Mouse (Mus musculus): ENCODE measurements around the gene Crip1. TPM values are rescaled to one million over a fixed set of nuclear protein-coding genes. Genes with fewer than 3 reads are reported as not detected.

The Crip1 gene
- polyA plus RNA-seq, 1 experiment from 2014 or later = 30.6 TPM

GRCm38 (mm10) chr12:113151046-113151445 is 4.9 kb downstream of the Crip1 start:
- Histone ChIP-seq H3K27me3 (replicated peaks; ENCODE audit: control insufficient read depth, insufficient read depth, low read length) (peaks cover 2% of the 10 kb centered on the region; the same call in 1 of the 2 replicates), H3K36me3 (ENCODE audit: control insufficient read depth, insufficient read depth) (no peaks in the 10 kb centered on the region), H3K27ac (ENCODE audit: low read length) (no peak overlapping the region), H3K4me2 (ENCODE audit: low read length) (no peak overlapping the region), H3K9me3 (ENCODE audit: control insufficient read depth, low read length) (no peaks in the 10 kb centered on the region), H3K9ac (replicated peaks; ENCODE audit: low read depth, low read length) (no peak overlapping the region), H3K4me3 (replicated peaks; ENCODE audit: low read length) (no peak overlapping the region), H3K4me1 (replicated peaks; ENCODE audit: control insufficient read depth, insufficient read depth, low read length) (peaks cover 20% of the 10 kb centered on the region)
- ATAC-seq = no peak
- WGBS = 84% methylated on average over 8 of the region's 8 CpGs

DNA sequence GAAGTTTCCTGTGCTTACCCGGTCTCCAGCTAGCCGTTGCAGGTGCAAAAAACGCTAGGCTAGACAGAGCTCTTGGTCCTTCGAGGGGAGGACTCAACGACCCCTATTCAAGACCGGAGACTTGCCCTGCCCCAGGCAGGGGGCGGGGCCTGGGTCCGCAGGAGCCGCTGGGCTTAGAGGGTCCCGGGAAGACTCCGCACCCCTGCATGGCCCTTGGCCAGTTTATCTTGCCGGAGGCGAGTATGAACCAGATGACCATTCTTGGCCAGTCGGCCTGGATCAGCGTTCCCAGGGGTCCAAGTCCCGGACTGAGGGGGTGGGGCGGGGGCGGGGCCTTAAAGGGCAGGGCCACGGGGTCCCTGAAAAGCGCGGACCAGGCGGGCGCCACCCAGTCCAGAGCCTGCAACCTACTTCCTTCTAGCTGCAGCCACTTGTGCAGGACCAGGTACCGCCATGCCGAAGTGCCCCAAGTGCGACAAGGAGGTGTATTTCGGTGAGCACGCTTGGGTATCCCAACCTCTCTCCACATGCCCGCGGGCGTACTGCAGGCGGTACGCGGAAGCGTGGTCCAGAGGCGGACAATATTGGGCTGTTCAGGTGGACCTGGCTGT is 5.7 kb downstream of the Crip1 start:
- H3K4me1 ChIP-seq (replicated peaks; ENCODE audit: control insufficient read depth, insufficient read depth, low read length) = peaks cover 20% of the 10 kb centered on the region
- peak overlapping the region; percentile 56 for H3K4me2 ChIP-seq (ENCODE audit: low read length)
- ATAC-seq = no peak
- WGBS = under 1% methylated on average over 36 of the region's 36 CpGs
- peak overlapping the region; percentile 41 for H3K4me3 ChIP-seq (replicated peaks; ENCODE audit: low read length)
- H3K9ac ChIP-seq (replicated peaks; ENCODE audit: low read depth, low read length) = peak overlapping the region; percentile 7
- peaks cover 2% of the 10 kb centered on the region; the same call in 1 of the 2 replicates for H3K27me3 ChIP-seq (replicated peaks; ENCODE audit: control insufficient read depth, insufficient read depth, low read length)
- no peak overlapping the region for H3K27ac ChIP-seq (ENCODE audit: low read length)
- no peaks in the 10 kb centered on the region for H3K36me3 ChIP-seq (ENCODE audit: control insufficient read depth, insufficient read depth)
- no peaks in the 10 kb centered on the region for H3K9me3 ChIP-seq (ENCODE audit: control insufficient read depth, low read length)

GRCm38 (mm10) chr12:113152272-113152661 is 6.2 kb downstream of the Crip1 start:
- ATAC-seq = no peak
- Histone ChIP-seq H3K9ac (replicated peaks; ENCODE audit: low read depth, low read length) (peak overlapping the region; percentile 7), H3K27me3 (replicated peaks; ENCODE audit: control insufficient read depth, insufficient read depth, low read length) (peaks cover 2% of the 10 kb centered on the region; the same call in 1 of the 2 replicates), H3K4me1 (replicated peaks; ENCODE audit: control insufficient read depth, insufficient read depth, low read length) (peaks cover 25% of the 10 kb centered on the region), H3K36me3 (ENCODE audit: control insufficient read depth, insufficient read depth) (no peaks in the 10 kb centered on the region), H3K9me3 (ENCODE audit: control insufficient read depth, low read length) (no peaks in the 10 kb centered on the region), H3K4me2 (ENCODE audit: low read length) (peak overlapping the region; percentile 56), H3K27ac (ENCODE audit: low read length) (no peak overlapping the region), H3K4me3 (replicated peaks; ENCODE audit: low read length) (peak overlapping the region; percentile 41)
- 31% methylated on average over 19 of the region's 19 CpGs for WGBS

DNA sequence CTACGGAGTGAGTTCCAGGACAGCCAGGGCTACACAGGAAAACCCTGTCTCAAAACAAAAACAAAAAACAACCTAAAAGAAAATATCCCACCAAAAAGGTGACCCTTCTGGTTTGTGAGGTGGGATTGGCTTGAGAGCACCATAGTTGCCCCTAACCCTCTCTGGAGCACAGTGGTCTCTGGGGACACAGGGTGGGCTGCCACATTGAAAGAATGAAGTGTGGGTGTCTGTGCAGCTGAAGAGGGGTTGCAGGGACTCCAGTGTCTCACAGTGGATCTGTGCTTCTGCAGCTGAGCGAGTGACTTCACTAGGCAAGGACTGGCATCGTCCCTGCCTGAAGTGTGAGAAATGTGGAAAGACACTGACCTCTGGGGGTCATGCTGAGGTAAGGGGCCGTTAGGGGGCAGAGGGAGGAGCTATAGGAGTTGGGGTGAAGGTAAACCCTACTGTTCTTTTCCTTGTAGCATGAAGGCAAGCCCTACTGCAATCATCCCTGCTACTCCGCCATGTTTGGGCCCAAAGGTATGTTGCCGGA is 6.9 kb downstream of the Crip1 start:
- Histone ChIP-seq H3K36me3 (ENCODE audit: control insufficient read depth, insufficient read depth) (no peaks in the 10 kb centered on the region), H3K9me3 (ENCODE audit: control insufficient read depth, low read length) (no peaks in the 10 kb centered on the region), H3K27me3 (replicated peaks; ENCODE audit: control insufficient read depth, insufficient read depth, low read length) (peaks cover 2% of the 10 kb centered on the region; the same call in 1 of the 2 replicates), H3K4me1 (replicated peaks; ENCODE audit: control insufficient read depth, insufficient read depth, low read length) (peaks cover 25% of the 10 kb centered on the region), H3K4me3 (replicated peaks; ENCODE audit: low read length) (no peak overlapping the region), H3K27ac (ENCODE audit: low read length) (no peak overlapping the region), H3K9ac (replicated peaks; ENCODE audit: low read depth, low read length) (no peak overlapping the region), H3K4me2 (ENCODE audit: low read length) (no peak overlapping the region)
- no peak for ATAC-seq
- 82% methylated on average over 6 of the region's 6 CpGs for WGBS

DNA sequence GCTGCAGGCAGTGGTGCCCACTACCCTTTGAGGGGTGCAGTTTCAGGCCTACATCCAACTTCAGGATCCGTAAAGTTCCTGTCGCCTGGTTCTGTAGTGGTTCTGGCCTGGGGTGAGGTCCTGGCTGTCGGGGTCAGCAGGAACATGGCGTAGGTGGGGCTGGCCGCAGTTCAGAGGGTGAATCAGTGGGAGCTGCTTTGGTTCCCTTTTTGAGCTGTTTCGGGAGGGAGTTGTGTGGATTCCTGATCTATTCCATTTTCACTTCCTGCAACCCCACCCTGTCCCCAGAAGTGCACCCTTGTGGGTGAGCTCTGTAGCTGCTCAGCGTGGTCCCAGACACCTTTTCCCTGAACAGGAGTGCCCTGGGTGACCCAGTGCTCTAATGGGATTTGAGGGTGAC is 7.9 kb downstream of the Crip1 start:
- H3K27me3 ChIP-seq (replicated peaks; ENCODE audit: control insufficient read depth, insufficient read depth, low read length) = peaks cover 2% of the 10 kb centered on the region; the same call in 1 of the 2 replicates
- H3K9ac ChIP-seq (replicated peaks; ENCODE audit: low read depth, low read length) = no peak overlapping the region
- WGBS = 97% methylated on average over 7 of the region's 7 CpGs
- no peak overlapping the region for H3K4me2 ChIP-seq (ENCODE audit: low read length)
- H3K4me1 ChIP-seq (replicated peaks; ENCODE audit: control insufficient read depth, insufficient read depth, low read length) = peaks cover 25% of the 10 kb centered on the region
- H3K4me3 ChIP-seq (replicated peaks; ENCODE audit: low read length) = no peak overlapping the region
- ATAC-seq = no peak
- H3K27ac ChIP-seq (ENCODE audit: low read length) = no peak overlapping the region
- no peaks in the 10 kb centered on the region for H3K36me3 ChIP-seq (ENCODE audit: control insufficient read depth, insufficient read depth)
- no peaks in the 10 kb centered on the region for H3K9me3 ChIP-seq (ENCODE audit: control insufficient read depth, low read length)

GRCm38 (mm10) chr12:113154747-113155075 is 8.6 kb downstream of the Crip1 start:
- ATAC-seq = no peak
- no peak overlapping the region for H3K27ac ChIP-seq (ENCODE audit: low read length)
- H3K4me2 ChIP-seq (ENCODE audit: low read length) = peak overlapping the region; percentile 88
- no peaks in the 10 kb centered on the region for H3K36me3 ChIP-seq (ENCODE audit: control insufficient read depth, insufficient read depth)
- H3K4me1 ChIP-seq (replicated peaks; ENCODE audit: control insufficient read depth, insufficient read depth, low read length) = peaks cover 25% of the 10 kb centered on the region
- WGBS = 88% methylated on average over 6 of the region's 6 CpGs
- no peaks in the 10 kb centered on the region for H3K9me3 ChIP-seq (ENCODE audit: control insufficient read depth, low read length)
- peak overlapping the region; percentile 46; the same call in 1 of the 2 replicates for H3K4me3 ChIP-seq (replicated peaks; ENCODE audit: low read length)
- no peak overlapping the region; the same call in 1 of the 2 replicates for H3K9ac ChIP-seq (replicated peaks; ENCODE audit: low read depth, low read length)
- H3K27me3 ChIP-seq (replicated peaks; ENCODE audit: control insufficient read depth, insufficient read depth, low read length) = peaks cover 2% of the 10 kb centered on the region; the same call in 1 of the 2 replicates

- Histone ChIP-seq H3K9me3 (ENCODE audit: control insufficient read depth, low read length) (no peaks in the 10 kb centered on the region), H3K36me3 (ENCODE audit: control insufficient read depth, insufficient read depth) (no peaks in the 10 kb centered on the region), H3K4me2 (ENCODE audit: low read length) (peak overlapping the region; percentile 88), H3K4me3 (replicated peaks; ENCODE audit: low read length) (peak overlapping the region; percentile 46), H3K27ac (ENCODE audit: low read length) (peak overlapping the region; percentile 62), H3K9ac (replicated peaks; ENCODE audit: low read depth, low read length) (peak overlapping the region; percentile 63), H3K4me1 (replicated peaks; ENCODE audit: control insufficient read depth, insufficient read depth, low read length) (peaks cover 25% of the 10 kb centered on the region), H3K27me3 (replicated peaks; ENCODE audit: control insufficient read depth, insufficient read depth, low read length) (peaks cover 2% of the 10 kb centered on the region; the same call in 1 of the 2 replicates)
- ATAC-seq = no peak; the same call in 1 of the 2 replicates
- WGBS = 4% methylated on average over 32 of the region's 32 CpGs
Measured at GRCm38 (mm10) chr12:113155076-113155771, 9.1 kb downstream of the Crip1 start.

DNA sequence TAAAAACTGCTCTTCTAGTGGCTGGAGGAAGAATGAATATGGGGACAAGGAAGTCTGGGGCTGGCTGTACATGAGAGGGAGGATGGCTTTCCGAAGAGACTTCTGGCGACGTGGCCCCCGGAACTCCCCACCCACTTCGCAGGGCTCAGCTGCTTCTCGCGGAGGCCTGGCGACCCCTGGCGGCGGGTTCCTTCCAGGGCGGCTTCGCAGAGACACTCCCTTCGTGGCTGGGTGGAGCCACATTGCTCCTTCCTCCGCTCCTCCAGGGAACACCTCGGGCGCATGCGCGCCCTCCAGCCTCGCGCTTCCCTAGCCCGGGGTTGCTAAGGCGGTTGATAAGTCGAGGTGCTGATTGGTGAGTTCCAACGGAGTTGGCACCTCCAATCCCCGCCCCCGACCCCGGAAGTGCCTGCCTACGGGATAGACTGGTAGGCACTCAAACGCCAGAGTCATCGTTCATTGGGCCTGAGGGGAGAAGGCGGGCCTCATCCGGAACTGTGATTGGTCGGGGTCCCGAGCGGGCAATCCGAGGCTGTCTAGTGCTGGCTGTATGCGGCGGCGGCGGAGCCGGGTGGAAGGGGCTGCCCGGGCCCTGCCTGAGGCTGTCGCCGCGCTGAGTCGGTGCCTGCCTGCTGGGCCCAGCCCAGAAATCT is 9.9 kb downstream of the Crip1 start, which contains the start of gene Tedc1:
Tedc1 (plus strand) TSS at position 535 of the 653 bp plus-strand sequence.
- no peaks in the 10 kb centered on the region; the same call in 1 of the 2 replicates for H3K27me3 ChIP-seq (replicated peaks; ENCODE audit: control insufficient read depth, insufficient read depth, low read length)
- H3K9me3 ChIP-seq (ENCODE audit: control insufficient read depth, low read length) = no peaks in the 10 kb centered on the region
- peak; percentile 97 for ATAC-seq
- peak within 1 kb of the TSS; percentile 63 for H3K9ac ChIP-seq (replicated peaks; ENCODE audit: low read depth, low read length)
- under 1% methylated on average over 46 of the region's 46 CpGs for WGBS
- peaks cover 25% of the 10 kb centered on the region for H3K4me1 ChIP-seq (replicated peaks; ENCODE audit: control insufficient read depth, insufficient read depth, low read length)
- peak within 1 kb of the TSS; percentile 62 for H3K27ac ChIP-seq (ENCODE audit: low read length)
- H3K4me2 ChIP-seq (ENCODE audit: low read length) = peak within 1 kb of the TSS; percentile 89
- peak within 1 kb of the TSS; percentile 73 for H3K4me3 ChIP-seq (replicated peaks; ENCODE audit: low read length)
- no peaks in the 10 kb centered on the region for H3K36me3 ChIP-seq (ENCODE audit: control insufficient read depth, insufficient read depth)

GRCm38 (mm10) chr12:113156540-113156929 is 10.4 kb downstream of the Crip1 start:
- H3K36me3 ChIP-seq (ENCODE audit: control insufficient read depth, insufficient read depth) = no peaks in the 10 kb centered on the region
- WGBS = under 1% methylated on average over 23 of the region's 23 CpGs
- peak overlapping the region; percentile 73 for H3K4me3 ChIP-seq (replicated peaks; ENCODE audit: low read length)
- peaks cover 24% of the 10 kb centered on the region for H3K4me1 ChIP-seq (replicated peaks; ENCODE audit: control insufficient read depth, insufficient read depth, low read length)
- H3K4me2 ChIP-seq (ENCODE audit: low read length) = peak overlapping the region; percentile 89
- no peak overlapping the region for H3K27ac ChIP-seq (ENCODE audit: low read length)
- H3K9me3 ChIP-seq (ENCODE audit: control insufficient read depth, low read length) = no peaks in the 10 kb centered on the region
- no peak for ATAC-seq
- peak overlapping the region; percentile 57 for H3K9ac ChIP-seq (replicated peaks; ENCODE audit: low read depth, low read length)
- no peaks in the 10 kb centered on the region; the same call in 1 of the 2 replicates for H3K27me3 ChIP-seq (replicated peaks; ENCODE audit: control insufficient read depth, insufficient read depth, low read length)

Data from forebrain, embryonic 16.5 days (tissue).